Mouse (Mus musculus): Measurements from ENCODE around the gene Rps25.

Gene Rps25

DNA sequence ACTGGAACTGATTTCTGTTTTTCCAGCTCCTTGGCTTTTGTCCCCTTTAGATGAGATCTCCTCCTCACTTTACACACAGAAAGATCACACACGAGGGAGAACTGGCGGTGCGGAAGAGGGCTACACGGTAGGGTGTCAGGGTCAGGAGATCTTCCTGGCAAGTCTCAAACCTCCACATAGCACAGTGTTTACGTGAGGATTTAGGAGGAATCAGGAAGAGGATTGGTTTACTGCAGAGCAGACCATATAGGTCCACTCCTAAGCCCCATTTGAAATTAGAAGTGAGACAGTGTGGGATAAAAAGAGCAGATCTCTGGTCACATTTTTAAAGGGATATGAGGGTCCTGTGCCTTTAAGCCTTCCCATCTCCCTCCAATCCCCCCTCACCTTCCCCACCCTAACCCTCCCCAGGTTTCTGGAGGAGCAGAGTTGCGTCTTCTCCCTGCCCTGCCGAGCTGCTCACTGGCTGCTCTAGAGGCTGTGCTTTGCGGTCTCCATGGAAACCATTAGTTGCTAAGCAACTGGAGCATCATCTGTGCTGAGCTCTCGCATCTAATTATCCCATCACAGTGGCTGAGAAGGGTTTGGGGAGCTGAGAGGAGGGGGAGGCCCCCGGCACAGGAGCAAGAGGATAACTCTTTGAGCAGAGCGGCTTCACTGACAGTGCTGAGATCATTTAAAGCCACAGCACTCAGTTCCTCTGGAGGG, 50.2 kb downstream of the Rps25 start:
- peak; percentile 38 for DNase-seq (ENCODE audit: low spot score)
